In genomic region chr6:93537971-93538370, GRCm38 (mm10) we compare ENCODE assay signal across 26 mouse cellular contexts.
"Had no signal": no experiment of that assay in that cellular context is flagged by ENCODE, and none has a peak within 500 bp of the region (broad histone marks: within the 10 kb centered on the region; RNA-seq: fewer than 3 reads in every experiment).

No protein-coding gene starts in this region.

- H3K9me3 ChIP-seq: embryonic facial prominence, embryonic 10.5 days; embryonic facial prominence, embryonic 12.5 days; embryonic facial prominence, embryonic 13.5 days; embryonic facial prominence, embryonic 15.5 days; forebrain, embryonic 10.5 days; forebrain, embryonic 12.5 days; forebrain, embryonic 13.5 days; forebrain, embryonic 15.5 days had no signal

- H3K36me3 ChIP-seq: embryonic facial prominence, embryonic 10.5 days; embryonic facial prominence, embryonic 12.5 days; embryonic facial prominence, embryonic 13.5 days; embryonic facial prominence, embryonic 15.5 days; forebrain, embryonic 10.5 days; forebrain, embryonic 12.5 days; forebrain, embryonic 15.5 days had no signal

- H3K27me3 ChIP-seq: embryonic facial prominence, embryonic 12.5 days; embryonic facial prominence, embryonic 13.5 days; embryonic facial prominence, embryonic 15.5 days; forebrain, embryonic 12.5 days; forebrain, embryonic 13.5 days; forebrain, embryonic 15.5 days had no signal

- H3K4me2 ChIP-seq: embryonic facial prominence, embryonic 12.5 days; embryonic facial prominence, embryonic 13.5 days; embryonic facial prominence, embryonic 15.5 days; forebrain, embryonic 12.5 days; forebrain, embryonic 13.5 days; forebrain, embryonic 15.5 days had no signal

- H3K4me1 ChIP-seq: embryonic facial prominence, embryonic 15.5 days; forebrain, embryonic 12.5 days; forebrain, embryonic 13.5 days; forebrain, embryonic 15.5 days had no signal

- H3K9ac ChIP-seq: embryonic facial prominence, embryonic 12.5 days; embryonic facial prominence, embryonic 13.5 days; embryonic facial prominence, embryonic 15.5 days; forebrain, embryonic 12.5 days; forebrain, embryonic 13.5 days; forebrain, embryonic 15.5 days; forebrain, postnatal 0 days had no signal

- DNase-seq: cerebellum, adult 9-11 months; cerebellum, postnatal 10 days; cerebellum, postnatal 14 days; cerebellum, postnatal 25 days; cerebellum, postnatal 36 days; embryo, embryonic 11 days; forebrain, postnatal 0 days; gastrocnemius, adult 2 months; gastrocnemius, postnatal 10 days; gastrocnemius, postnatal 14 days; gastrocnemius, postnatal 25 days; gastrocnemius, postnatal 36 days; heart, adult 11 months; heart, adult 18-20 months; heart, adult 2 months had no signal

- H3K27ac ChIP-seq: embryonic facial prominence, embryonic 10.5 days; embryonic facial prominence, embryonic 12.5 days; embryonic facial prominence, embryonic 13.5 days; embryonic facial prominence, embryonic 15.5 days; forebrain, embryonic 10.5 days; forebrain, embryonic 12.5 days; forebrain, embryonic 13.5 days; forebrain, embryonic 15.5 days; gastrocnemius, adult 2 months had no signal

- H3K4me3 ChIP-seq: embryonic facial prominence, embryonic 10.5 days; embryonic facial prominence, embryonic 12.5 days; embryonic facial prominence, embryonic 13.5 days; embryonic facial prominence, embryonic 15.5 days; erythroblast, embryonic 14.5 days; forebrain, embryonic 10.5 days; forebrain, embryonic 12.5 days; forebrain, embryonic 13.5 days; forebrain, embryonic 15.5 days; gastrocnemius, adult 2 months; heart, adult 2 months had no signal

- ATAC-seq: forebrain, embryonic 13.5 days; forebrain, embryonic 14.5 days; forebrain, embryonic 15.5 days; forebrain, embryonic 16.5 days; forebrain, postnatal 0 days had no signal
